Mouse (Mus musculus) cerebellum, postnatal 10 days (tissue): ENCODE measurements at regions not wholly inside any gene's neighbourhood (a gene's known extent, or its start where the extent isn't known, plus 50 kb on each side); places are given as distances from the start of the nearest gene placed in this dataset.
A peak's percentile ranks its signal among the peaks of the same experiment; 100 is the strongest.
"Not testable (repeated sequence)": the region's sequence is repeated elsewhere in the genome, so short reads cannot be mapped to it uniquely, and the experiment has no call there.

Source experiments
- DNase-seq, 2 experiments: peaks; one replicate each; pipeline ENCODE4 v3.0.0; 2021; ENCODE audit warnings: mixed read lengths in 2 of 2

GRCm38 (mm10) chr10:53482919-53483318 is 103.2 kb upstream of the Cep85l start:
- no peak for DNase-seq

GRCm38 (mm10) chr10:53470200-53470599 is 90.5 kb upstream of the Cep85l start:
- no peak for DNase-seq

- DNase-seq: no peak
These were observed 89.9 kb upstream of the Cep85l start for GRCm38 (mm10) chr10:53469611-53470010.

- no peak for DNase-seq
These were observed 88.5 kb upstream of the Cep85l start for GRCm38 (mm10) chr10:53468293-53468545.

GRCm38 (mm10) chr10:53467472-53468292 is 87.9 kb upstream of the Cep85l start:
- DNase-seq: no peak

GRCm38 (mm10) chr10:53466851-53467250 is 87.1 kb upstream of the Cep85l start:
- no peak for DNase-seq

- DNase-seq: no peak
These were observed 86.5 kb upstream of the Cep85l start for GRCm38 (mm10) chr10:53466261-53466660.

- DNase-seq: no peak
These were observed 84.8 kb upstream of the Cep85l start for GRCm38 (mm10) chr10:53464581-53464980.

GRCm38 (mm10) chr10:53464006-53464405 is 84.3 kb upstream of the Cep85l start:
- DNase-seq: no peak

- DNase-seq: no peak
These were observed 83.7 kb upstream of the Cep85l start for GRCm38 (mm10) chr10:53463471-53463870.

GRCm38 (mm10) chr10:53462449-53463308 is 82.9 kb upstream of the Cep85l start:
- peak; percentile 40 to 47 for DNase-seq

- DNase-seq: no peak
These were observed 81.5 kb upstream of the Cep85l start for GRCm38 (mm10) chr10:53461070-53461781.

- DNase-seq: not testable (repeated sequence)
These were observed 80.0 kb upstream of the Cep85l start for GRCm38 (mm10) chr10:53459706-53460105.

GRCm38 (mm10) chr10:53456027-53456713 is 76.4 kb upstream of the Cep85l start:
- DNase-seq: no peak

GRCm38 (mm10) chr10:53444789-53445188 is 65.0 kb upstream of the Cep85l start:
- DNase-seq: peak; percentile 76 to 78

GRCm38 (mm10) chr10:53443443-53443842 is 63.7 kb upstream of the Cep85l start:
- no peak for DNase-seq

- DNase-seq: no peak
These were observed 63.2 kb upstream of the Cep85l start for GRCm38 (mm10) chr10:53442912-53443311.

- no peak for DNase-seq
These were observed 60.5 kb upstream of the Cep85l start for GRCm38 (mm10) chr10:53440251-53440650.

GRCm38 (mm10) chr10:53438388-53438787 is 58.6 kb upstream of the Cep85l start:
- DNase-seq: no peak

- no peak for DNase-seq
These were observed 58.0 kb upstream of the Cep85l start for GRCm38 (mm10) chr10:53437724-53438123.

- DNase-seq: peak; percentile 82 to 83
These were observed 56.3 kb upstream of the Cep85l start for GRCm38 (mm10) chr10:53436023-53436475.

GRCm38 (mm10) chr10:53435181-53435874 is 55.6 kb upstream of the Cep85l start:
- DNase-seq: peak; percentile 93
